In the genomic region with DNA sequence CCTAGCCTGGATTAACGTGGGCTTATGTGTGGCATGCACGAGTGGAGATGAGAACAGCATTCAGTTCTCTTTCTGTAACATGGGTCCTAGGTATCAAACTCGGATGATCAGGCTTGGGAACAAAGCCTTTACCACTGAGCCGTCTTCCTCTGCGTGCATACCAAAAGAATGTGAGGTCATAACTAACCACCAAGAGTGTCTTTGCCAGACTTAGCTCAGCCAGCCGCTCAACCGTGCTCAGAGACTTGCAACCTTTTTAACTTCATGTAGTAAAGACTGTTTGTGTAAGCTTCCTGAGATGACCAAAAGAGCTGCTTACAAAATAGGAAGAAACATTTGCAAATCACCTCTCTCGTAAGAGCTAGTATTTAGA, we compare ENCODE assay signal across 15 mouse cellular contexts. TPM values are rescaled to one million over a fixed set of nuclear protein-coding genes. Genes with fewer than 3 reads are reported as not detected.
DNase-seq lines count a peak whose midpoint lies in the region; ATAC-seq lines count a peak whose summit lies in the region.
"Had no signal": no experiment of that assay in that cellular context is flagged by ENCODE, and none has a peak within 500 bp of the region (broad histone marks: within the 10 kb centered on the region; RNA-seq: fewer than 3 reads in every experiment).

No protein-coding gene starts in this region.

- H3K9ac ChIP-seq in embryonic facial prominence, embryonic 13.5 days = no peak overlapping the region
- H3K9ac ChIP-seq: lung, embryonic 14.5 days; midbrain, embryonic 12.5 days; neural tube, embryonic 13.5 days had no signal

- no peaks in the 10 kb centered on the region for H3K36me3 ChIP-seq in embryonic facial prominence, embryonic 13.5 days
- H3K36me3 ChIP-seq in macrophage (ENCODE audit: inconsistent target) = no peaks in the 10 kb centered on the region
- H3K36me3 ChIP-seq: midbrain, embryonic 12.5 days; neural tube, embryonic 13.5 days had no signal

- H3K9me3 ChIP-seq in embryonic facial prominence, embryonic 13.5 days = no peaks in the 10 kb centered on the region
- H3K9me3 ChIP-seq: midbrain, embryonic 12.5 days; neural tube, embryonic 13.5 days had no signal

- peak; percentile 64 for DNase-seq in 3T3-L1 (ENCODE audit: low read depth, low spot score)
- DNase-seq in B cell, adult 2 months = peak; percentile 63 to 64
- no peak for DNase-seq in gastrocnemius, postnatal 4 days (ENCODE audit: low spot score in 2 of 2)
- DNase-seq in right cerebral cortex, adult 18-20 months = no peak
- DNase-seq in lung, adult 18-20 months = no peak
- DNase-seq: adrenal gland, postnatal 36 days; cerebellum, adult 11 months; heart, postnatal 10 days; kidney, postnatal 14 days; lung, embryonic 14.5 days had no signal

- 70% methylated on average over 8 of the region's 8 CpGs for WGBS in embryonic facial prominence, embryonic 13.5 days
- 1% methylated on average over 8 of the region's 8 CpGs for WGBS in macrophage (ENCODE audit: missing documents)

- no peak overlapping the region for H3K4me3 ChIP-seq in embryonic facial prominence, embryonic 13.5 days
- H3K4me3 ChIP-seq in macrophage (ENCODE audit: inconsistent target) = peak overlapping the region; percentile 16
- H3K4me3 ChIP-seq: left cerebral cortex, adult 2 months; midbrain, embryonic 12.5 days; neural tube, embryonic 13.5 days had no signal

- H3K4me2 ChIP-seq in embryonic facial prominence, embryonic 13.5 days = no peak overlapping the region
- H3K4me2 ChIP-seq: lung, embryonic 14.5 days; midbrain, embryonic 12.5 days; neural tube, embryonic 13.5 days had no signal

- H3K79me2 ChIP-seq in macrophage (ENCODE audit: inconsistent target) = peaks cover 96% of the 10 kb centered on the region

- ATAC-seq in embryonic facial prominence, embryonic 13.5 days (ENCODE audit: insufficient number of reproducible peaks, insufficient read depth, low FRiP score, low TSS enrichment, low read depth) = no peak

- H3K27ac ChIP-seq in embryonic facial prominence, embryonic 13.5 days = 0 out of 2 replicates have a peak overlapping the region, but pooled peaks have one; percentile 29
- H3K27ac ChIP-seq in macrophage = peak overlapping the region; percentile 85
- H3K27ac ChIP-seq: left cerebral cortex, adult 2 months; midbrain, embryonic 12.5 days; neural tube, embryonic 13.5 days had no signal

- peaks cover 22% of the 10 kb centered on the region for H3K4me1 ChIP-seq in embryonic facial prominence, embryonic 13.5 days
- H3K4me1 ChIP-seq: midbrain, embryonic 12.5 days had no signal

- H3K27me3 ChIP-seq in embryonic facial prominence, embryonic 13.5 days = no peaks in the 10 kb centered on the region
- H3K27me3 ChIP-seq: midbrain, embryonic 12.5 days; neural tube, embryonic 13.5 days had no signal

RNA-seq across cellular contexts. Expression of gene Maea, which starts 16.9 kb away (rescaled TPM):
- 121 and 131 TPM in 2 replicates for polyA plus RNA-seq in embryonic facial prominence, embryonic 13.5 days (2015; fragmentation: Nextera tagmentation; extraction: Ambion mirVana)
- 10 to 100 TPM; 15.4 to 82.3 (median 55.9) TPM for total RNA-seq in macrophage (2018; cell fraction: chromatin; rRNA removed)
- 100 to 1,000 TPM in 2 of 26 experiments, 10 to 100 TPM in 24; 61.0 to 101 (median 85.4) TPM for total RNA-seq in macrophage (2018; cell fraction: cytosol; rRNA removed)
- 10 to 100 TPM; 22.2 to 77.4 (median 56.0) TPM for total RNA-seq in macrophage (2018; cell fraction: nucleus; rRNA removed)
- polyA plus RNA-seq in macrophage (2018) = 70.4 to 83.3 TPM (median 82.3 TPM) in 3 replicates
- 100 to 1,000 TPM; 109 to 112 TPM for total RNA-seq in gastrocnemius, postnatal 4 days (2021)

RNA-seq across cellular contexts. Expression of gene Uvssa, which starts 26.1 kb away (rescaled TPM):
- 10.7 and 13.3 TPM in 2 replicates for polyA plus RNA-seq in embryonic facial prominence, embryonic 13.5 days (2015; fragmentation: Nextera tagmentation; extraction: Ambion mirVana)
- 10 to 100 TPM in 24 of 26 experiments, 1 to 10 TPM in 2; 6.3 to 72.1 (median 52.0) TPM for total RNA-seq in macrophage (2018; cell fraction: chromatin; rRNA removed)
- total RNA-seq in macrophage (2018; cell fraction: cytosol; rRNA removed) = 1 to 10 TPM; 2.2 to 6.3 (median 4.0) TPM
- 10 to 100 TPM in 22 of 26 experiments, 1 to 10 TPM in 4; 6.2 to 44.3 (median 24.5) TPM for total RNA-seq in macrophage (2018; cell fraction: nucleus; rRNA removed)
- polyA plus RNA-seq in macrophage (2018) = 2.9 to 6.2 TPM (median 6.0 TPM) in 3 replicates
- total RNA-seq in gastrocnemius, postnatal 4 days (2021) = 10 to 100 TPM in 1 of 2 experiments, 1 to 10 TPM in 1; 8.7 to 11.6 TPM

Comparison
In these comparisons a context has a peak if more than half of its experiments do, and no peak if none do; other contexts are left out.
1. DNase-seq: peak in 3T3-L1 (single experiment) and B cell, adult 2 months (2 of 2); none in gastrocnemius, postnatal 4 days (0 of 2), right cerebral cortex, adult 18-20 months (single experiment) and lung, adult 18-20 months (0 of 2).